Mouse (Mus musculus) retina, adult 2 months (tissue): ENCODE results near the gene Tmem214.
"Not testable (repeated sequence)": the region's sequence is repeated elsewhere in the genome, so short reads cannot be mapped to it uniquely, and the experiment has no call there.

Experiments
- DNase-seq: peaks from one replicate; pipeline ENCODE4 v3.0.0-alpha.2; 2012; ENCODE audit warnings: low read depth, low spot score

Tmem214 gene

GRCm38 (mm10) chr5:30874365-30874764 is 6.6 kb downstream of the Tmem214 start:
- DNase-seq: no peak

- DNase-seq: no peak
Observed at GRCm38 (mm10) chr5:30878616-30879015, 10.8 kb downstream of the Tmem214 start.

GRCm38 (mm10) chr5:30879347-30879943 is 11.6 kb downstream of the Tmem214 start:
- no peak for DNase-seq

- DNase-seq: not testable (repeated sequence)
Observed at GRCm38 (mm10) chr5:30881839-30882238, 14.0 kb downstream of the Tmem214 start.

GRCm38 (mm10) chr5:30886209-30886608 is 18.4 kb downstream of the Tmem214 start:
- DNase-seq: no peak

- no peak for DNase-seq
Observed at GRCm38 (mm10) chr5:30886731-30887130, 18.9 kb downstream of the Tmem214 start.

- peak; percentile 45 for DNase-seq
Observed at GRCm38 (mm10) chr5:30887331-30887761, 19.5 kb downstream of the Tmem214 start.

GRCm38 (mm10) chr5:30887858-30888336 is 20.1 kb downstream of the Tmem214 start:
- DNase-seq: no peak

GRCm38 (mm10) chr5:30888337-30889087 is 20.7 kb downstream of the Tmem214 start, which contains the start of gene Agbl5:
Agbl5 (plus strand) TSS chr5:30888694.
- peak; percentile 81 for DNase-seq

- DNase-seq: no peak
Observed at GRCm38 (mm10) chr5:30889088-30889754, 21.4 kb downstream of the Tmem214 start.

- DNase-seq: no peak
Observed at GRCm38 (mm10) chr5:30890375-30890774, 22.6 kb downstream of the Tmem214 start.

- no peak for DNase-seq
Observed at GRCm38 (mm10) chr5:30901860-30902259, 34.0 kb downstream of the Tmem214 start.

GRCm38 (mm10) chr5:30907413-30908059 is 39.7 kb downstream of the Tmem214 start, which contains the start of gene Ost4:
Ost4 (minus strand) TSS chr5:30907788.
- peak; percentile 85 for DNase-seq

GRCm38 (mm10) chr5:30908426-30909299 is 40.9 kb downstream of the Tmem214 start:
- no peak for DNase-seq

- no peak for DNase-seq
Observed at GRCm38 (mm10) chr5:30909300-30909659, 41.5 kb downstream of the Tmem214 start.

- no peak for DNase-seq
Observed at GRCm38 (mm10) chr5:30909863-30910262, 42.1 kb downstream of the Tmem214 start.

- DNase-seq: no peak
Observed at GRCm38 (mm10) chr5:30910481-30910880, 42.7 kb downstream of the Tmem214 start.

GRCm38 (mm10) chr5:30912156-30912555 is 44.3 kb downstream of the Tmem214 start:
- DNase-seq: no peak

GRCm38 (mm10) chr5:30913060-30913841 is 45.4 kb downstream of the Tmem214 start, which contains the start of gene Emilin1:
Emilin1 (plus strand) TSS chr5:30913402.
- no peak for DNase-seq

- no peak for DNase-seq
Observed at GRCm38 (mm10) chr5:30914101-30914635, 46.4 kb downstream of the Tmem214 start.
